Mouse (Mus musculus) forebrain, embryonic 12.5 days (tissue): ENCODE measurements at regions not wholly inside any gene's neighbourhood (a gene's known extent, or its start where the extent isn't known, plus 50 kb on each side); places are given as distances from the start of the nearest gene placed in this dataset.
A peak's percentile ranks its signal among the peaks of the same experiment; 100 is the strongest.

Experiments used
- ATAC-seq: fragments of 200-750 bp; cut with Nextera tagmentation; 2 replicates; pipeline ENCODE4 v1.8.0; 2017; ENCODE audit warnings: moderate TSS enrichment; ENCODE audit not compliant: low FRiP score
- H3K27ac ChIP-seq: fragments of 300-500 bp; sonication (generic); 2 replicates; pipeline ENCODE4 v1.5.1; 2016; ENCODE audit warnings: mild to moderate bottlenecking
- H3K27me3 ChIP-seq: fragments of 300-500 bp; sonication (generic); 2 replicates; pipeline ENCODE4 v1.6.1; 2016; ENCODE audit warnings: mild to moderate bottlenecking
- H3K36me3 ChIP-seq: fragments of 300-500 bp; sonication (generic); replicated peaks from 2 replicates; pipeline ENCODE4 v1.6.1; 2016; ENCODE audit warnings: mild to moderate bottlenecking
- H3K4me1 ChIP-seq: fragments of 300-500 bp; sonication (generic); 2 replicates; pipeline ENCODE4 v1.6.1; 2016
- H3K4me2 ChIP-seq: fragments of 300-500 bp; sonication (generic); 2 replicates; pipeline ENCODE4 v1.6.1; 2016; ENCODE audit warnings: mild to moderate bottlenecking, moderate library complexity
- H3K4me3 ChIP-seq: fragments of 300-500 bp; sonication (generic); replicated peaks from 2 replicates; pipeline ENCODE4 v1.5.1; 2016; ENCODE audit warnings: mild to moderate bottlenecking
- H3K9ac ChIP-seq: fragments of 300-500 bp; sonication (generic); 2 replicates; pipeline ENCODE4 v1.6.1; 2016; ENCODE audit warnings: mild to moderate bottlenecking
- H3K9me3 ChIP-seq: fragments of 300-500 bp; sonication (generic); 2 replicates; pipeline ENCODE4 v1.6.1; 2016
- WGBS: fragments of 180-500 bp; shearing (Covaris S2); methylation state at CpG from one replicate; pipeline ENCODE4 v1.1.7; 2016; 5-methylcytosine and 5-hydroxymethylcytosine counted together

GRCm38 (mm10) chr8:34397583-34398411, 286.3 kb upstream of the Gm10131 start:
- WGBS, result 25% methylated on average over 21 of the region's 23 CpGs
- ATAC-seq, result peak; percentile 75
- Histone ChIP-seq H3K27ac (peak overlapping the region; percentile 84), H3K4me3 (no peak overlapping the region), H3K9me3 (no peaks in the 10 kb centered on the region), H3K4me1 (peaks cover 29% of the 10 kb centered on the region), H3K9ac (no peak overlapping the region), H3K27me3 (no peaks in the 10 kb centered on the region), H3K4me2 (peak overlapping the region; percentile 37), H3K36me3 (no peaks in the 10 kb centered on the region)

GRCm38 (mm10) chr8:34397225-34397582, 285.7 kb upstream of the Gm10131 start:
- H3K36me3 ChIP-seq, result no peaks in the 10 kb centered on the region
- no peaks in the 10 kb centered on the region for H3K9me3 ChIP-seq
- peak overlapping the region; percentile 37 for H3K4me2 ChIP-seq
- WGBS, result 49% methylated on average over 4 of the region's 4 CpGs
- H3K27me3 ChIP-seq, result no peaks in the 10 kb centered on the region
- no peak overlapping the region for H3K9ac ChIP-seq
- 0 out of 2 replicates have a peak, but pooled peaks have one; percentile 1 for ATAC-seq
- peak overlapping the region; percentile 84 for H3K27ac ChIP-seq
- H3K4me3 ChIP-seq, result no peak overlapping the region
- H3K4me1 ChIP-seq, result peaks cover 35% of the 10 kb centered on the region

GRCm38 (mm10) chr8:34392981-34393828, 281.7 kb upstream of the Gm10131 start:
- Histone ChIP-seq H3K36me3 (no peaks in the 10 kb centered on the region), H3K27me3 (no peaks in the 10 kb centered on the region), H3K4me2 (no peak overlapping the region), H3K4me3 (no peak overlapping the region), H3K4me1 (peaks cover 31% of the 10 kb centered on the region), H3K9me3 (no peaks in the 10 kb centered on the region), H3K9ac (no peak overlapping the region), H3K27ac (peak overlapping the region; percentile 63)
- WGBS, result 86% methylated on average over 15 of the region's 15 CpGs
- no peak for ATAC-seq

- Histone ChIP-seq H3K4me3 (no peak overlapping the region), H3K4me1 (peaks cover 22% of the 10 kb centered on the region), H3K9me3 (no peaks in the 10 kb centered on the region), H3K27ac (peak overlapping the region; percentile 63), H3K4me2 (no peak overlapping the region; the same call in 1 of the 2 replicates), H3K36me3 (no peaks in the 10 kb centered on the region), H3K9ac (no peak overlapping the region), H3K27me3 (no peaks in the 10 kb centered on the region)
- WGBS, result 56% methylated on average over 14 of the region's 14 CpGs
- peak; percentile 68 for ATAC-seq
These were observed 280.9 kb upstream of the Gm10131 start for GRCm38 (mm10) chr8:34392208-34392980.

- Histone ChIP-seq H3K36me3 (no peaks in the 10 kb centered on the region), H3K9me3 (no peaks in the 10 kb centered on the region), H3K4me3 (no peak overlapping the region), H3K27me3 (no peaks in the 10 kb centered on the region), H3K27ac (no peak overlapping the region), H3K4me1 (peaks cover 5% of the 10 kb centered on the region; the same call in 1 of the 2 replicates), H3K4me2 (no peak overlapping the region), H3K9ac (no peak overlapping the region)
- no peak for ATAC-seq
- 49% methylated on average over 10 of the region's 10 CpGs for WGBS
These were observed 274.4 kb upstream of the Gm10131 start for GRCm38 (mm10) chr8:34385806-34386439.

- H3K4me3 ChIP-seq, result no peak overlapping the region
- no peaks in the 10 kb centered on the region for H3K36me3 ChIP-seq
- no peak overlapping the region for H3K9ac ChIP-seq
- no peak overlapping the region for H3K4me2 ChIP-seq
- 51% methylated on average over 19 of the region's 19 CpGs for WGBS
- H3K27me3 ChIP-seq, result 0 out of 2 replicates have a peak, but pooled peaks cover 6% of the 10 kb centered on the region
- no peak for ATAC-seq
- H3K4me1 ChIP-seq, result peaks cover 10% of the 10 kb centered on the region; the same call in 1 of the 2 replicates
- H3K27ac ChIP-seq, result peak overlapping the region; percentile 25; the same call in 1 of the 2 replicates
- H3K9me3 ChIP-seq, result no peaks in the 10 kb centered on the region
These were observed 269.1 kb upstream of the Gm10131 start for GRCm38 (mm10) chr8:34380615-34381014.

GRCm38 (mm10) chr8:34377154-34377553, 265.6 kb upstream of the Gm10131 start:
- Histone ChIP-seq H3K9ac (no peak overlapping the region), H3K27ac (no peak overlapping the region), H3K36me3 (no peaks in the 10 kb centered on the region), H3K4me3 (no peak overlapping the region), H3K4me2 (no peak overlapping the region), H3K27me3 (0 out of 2 replicates have a peak, but pooled peaks cover 6% of the 10 kb centered on the region), H3K4me1 (peaks cover 18% of the 10 kb centered on the region), H3K9me3 (no peaks in the 10 kb centered on the region)
- ATAC-seq, result peak; percentile 36; the same call in 1 of the 2 replicates
- 34% methylated on average over 3 of the region's 3 CpGs for WGBS

- H3K4me1 ChIP-seq, result peaks cover 29% of the 10 kb centered on the region
- no peaks in the 10 kb centered on the region for H3K36me3 ChIP-seq
- H3K27me3 ChIP-seq, result 0 out of 2 replicates have a peak, but pooled peaks cover 6% of the 10 kb centered on the region
- H3K4me3 ChIP-seq, result no peak overlapping the region
- ATAC-seq, result no peak
- 90% methylated on average over 9 of the region's 9 CpGs for WGBS
- H3K4me2 ChIP-seq, result no peak overlapping the region
- H3K27ac ChIP-seq, result no peak overlapping the region
- no peak overlapping the region for H3K9ac ChIP-seq
- H3K9me3 ChIP-seq, result no peaks in the 10 kb centered on the region
These were observed 262.7 kb upstream of the Gm10131 start for GRCm38 (mm10) chr8:34374242-34374641.

GRCm38 (mm10) chr8:34372666-34372980, 261.1 kb upstream of the Gm10131 start:
- peak overlapping the region; percentile 78; the same call in 1 of the 2 replicates for H3K27ac ChIP-seq
- 40% methylated on average over 6 of the region's 6 CpGs for WGBS
- ATAC-seq, result no peak

GRCm38 (mm10) chr8:34371973-34372665, 260.6 kb upstream of the Gm10131 start:
- Histone ChIP-seq H3K4me3 (no peak overlapping the region), H3K4me2 (no peak overlapping the region), H3K4me1 (peaks cover 24% of the 10 kb centered on the region), H3K36me3 (no peaks in the 10 kb centered on the region), H3K9me3 (no peaks in the 10 kb centered on the region), H3K27ac (peak overlapping the region; percentile 78), H3K27me3 (0 out of 2 replicates have a peak, but pooled peaks cover 2% of the 10 kb centered on the region), H3K9ac (no peak overlapping the region)
- WGBS, result 78% methylated on average over 17 of the region's 17 CpGs
- peak; percentile 28; the same call in 1 of the 2 replicates for ATAC-seq

More at GRCm38 (mm10) chr8:34372666-34372980, 261.1 kb upstream of the Gm10131 start:
- Histone ChIP-seq H3K9ac (no peak overlapping the region), H3K4me2 (no peak overlapping the region), H3K27me3 (0 out of 2 replicates have a peak, but pooled peaks cover 6% of the 10 kb centered on the region), H3K9me3 (no peaks in the 10 kb centered on the region), H3K36me3 (no peaks in the 10 kb centered on the region), H3K4me1 (peaks cover 29% of the 10 kb centered on the region), H3K4me3 (no peak overlapping the region)

GRCm38 (mm10) chr8:34371391-34371790, 259.9 kb upstream of the Gm10131 start:
- Histone ChIP-seq H3K9ac (no peak overlapping the region), H3K27ac (peak overlapping the region; percentile 78), H3K36me3 (no peaks in the 10 kb centered on the region), H3K4me1 (peaks cover 23% of the 10 kb centered on the region), H3K4me2 (no peak overlapping the region), H3K27me3 (no peaks in the 10 kb centered on the region), H3K9me3 (no peaks in the 10 kb centered on the region), H3K4me3 (no peak overlapping the region)
- ATAC-seq, result peak; percentile 53; the same call in 1 of the 2 replicates
- 32% methylated on average over 5 of the region's 5 CpGs for WGBS
